Mouse (Mus musculus) cortical plate, adult 2 months (tissue): Measurements from ENCODE around the gene 1700018B08Rik. TPM values are rescaled to one million over a fixed set of nuclear protein-coding genes. Genes with fewer than 3 reads are reported as not detected.
A peak's percentile ranks its signal among the peaks of the same experiment; 100 is the strongest.

Source experiments
- H3K27ac ChIP-seq: fragments of 200-500 bp; 2 replicates; pipeline ENCODE4 v1.5.1; 2012; ENCODE audit warnings: low read length, control low read depth, inconsistent platforms; ENCODE audit not compliant: insufficient read depth
- H3K4me1 ChIP-seq: fragments of 200-500 bp; 2 replicates; pipeline ENCODE4 v1.6.1; 2011; ENCODE audit warnings: low read length; ENCODE audit not compliant: control insufficient read depth, insufficient read depth
- H3K4me3 ChIP-seq: fragments of 200-500 bp; 2 replicates; pipeline ENCODE4 v1.5.1; 2011; ENCODE audit warnings: mild to moderate bottlenecking, low read length, control low read depth; ENCODE audit not compliant: insufficient read depth
- CTCF ChIP-seq: fragments of 200-500 bp; IDR thresholded peaks from 2 replicates; pipeline ENCODE4 v1.5.1; 2011; ENCODE audit warnings: mild to moderate bottlenecking, control low read depth, low read length; ENCODE audit not compliant: insufficient read depth; ENCODE audit errors: extremely low read depth
- POLR2A ChIP-seq: fragments of 200-500 bp; IDR thresholded peaks from 2 replicates; pipeline ENCODE4 v1.6.1; 2011; ENCODE audit warnings: mild to moderate bottlenecking, low read length, control low read depth; ENCODE audit not compliant: insufficient read depth; ENCODE audit errors: extremely low read depth
- polyA plus RNA-seq: library from polyadenylated mRNA; depleted of rRNA; stranded (reverse); fragments of >200 nt; gene quantifications from 2 replicates; pipeline ENCODE4 v1.2.3, GENCODE M21; 2012

Gene 1700018B08Rik
- polyA plus RNA-seq, 1 experiment, result not detected

DNA sequence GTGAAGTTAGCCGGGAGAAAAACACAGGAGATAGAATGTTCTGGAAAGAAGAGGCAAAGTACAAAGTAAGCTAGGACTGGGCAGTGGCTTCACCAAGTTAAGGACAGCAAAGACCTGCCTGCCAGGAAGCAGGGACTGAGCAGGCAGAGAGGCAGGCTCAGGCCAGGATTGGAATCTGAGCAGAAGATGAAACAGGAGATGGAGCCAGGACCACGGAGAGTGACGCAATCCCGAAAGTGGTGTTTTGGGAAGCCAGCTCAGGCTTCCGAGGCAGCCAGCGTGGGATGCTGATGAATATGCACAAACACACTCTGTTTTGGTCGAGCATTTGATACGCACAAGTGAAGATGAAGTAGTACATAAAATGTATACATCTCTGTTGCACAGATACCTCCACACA lies 39.5 kb upstream of the 1700018B08Rik start:
- Histone ChIP-seq H3K4me1 (no peaks in the 10 kb centered on the region), H3K27ac (no peak overlapping the region), H3K4me3 (no peak overlapping the region)
- TF ChIP-seq POLR2A, result no peak

DNA sequence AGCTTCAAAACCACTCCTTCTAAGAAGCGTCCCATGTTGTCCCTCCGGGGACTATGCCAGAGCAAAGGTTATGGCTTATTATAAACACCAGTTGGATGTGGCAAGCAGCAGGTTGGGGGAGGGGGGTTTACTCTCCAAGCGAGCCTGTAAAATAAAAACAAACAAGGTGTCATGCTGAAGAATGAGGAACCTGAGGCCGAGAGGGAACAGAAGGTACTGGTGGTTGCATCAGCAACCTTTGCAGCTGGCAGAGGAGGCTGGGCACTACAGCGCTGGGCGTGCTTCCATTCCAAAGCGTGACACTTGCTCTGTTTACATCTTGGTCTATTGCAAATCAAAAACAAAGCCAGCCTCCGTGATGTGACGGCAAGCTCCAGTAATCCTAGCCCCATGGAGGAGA lies 36.3 kb upstream of the 1700018B08Rik start:
- Histone ChIP-seq H3K27ac (no peak overlapping the region), H3K4me1 (no peaks in the 10 kb centered on the region), H3K4me3 (no peak overlapping the region)
- TF ChIP-seq CTCF (no peak), POLR2A (no peak)

DNA sequence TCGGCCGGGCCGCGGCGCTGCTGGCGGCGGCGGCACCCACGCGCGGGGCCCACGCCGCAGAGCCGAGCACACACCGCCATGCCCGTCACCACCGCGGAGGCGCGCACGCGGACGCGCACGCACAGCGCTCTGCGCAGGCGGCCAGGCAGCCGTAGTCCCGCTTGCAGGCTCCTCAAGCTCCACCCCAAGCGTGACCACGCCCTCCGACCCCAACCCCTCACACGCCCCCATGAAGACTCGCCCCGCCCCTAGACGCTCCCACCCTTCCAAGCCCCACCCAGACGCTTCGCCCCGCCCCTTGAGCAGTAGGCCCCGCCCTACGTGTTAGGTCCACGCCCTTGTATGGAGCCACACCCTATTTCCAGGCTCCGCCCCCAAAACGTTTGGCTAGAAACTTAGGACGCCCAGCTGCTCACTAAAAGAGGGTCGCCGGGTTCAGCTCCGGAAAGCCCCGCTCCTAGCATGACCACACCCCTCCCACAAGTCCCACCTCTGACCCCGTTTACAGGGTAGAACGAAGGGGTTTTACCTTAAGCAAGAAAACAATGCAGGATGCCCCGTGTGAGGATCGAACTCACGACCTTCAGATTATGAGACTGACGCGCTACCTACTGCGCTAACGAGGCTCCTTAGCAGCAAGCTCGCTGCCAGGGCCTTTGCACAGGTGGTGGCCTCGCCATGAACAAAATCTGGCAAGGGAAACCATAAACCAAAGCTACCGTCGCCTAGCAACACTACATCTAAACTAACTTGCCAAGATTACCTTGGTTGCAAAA lies 34.7 kb upstream of the 1700018B08Rik start, which contains the start of gene Fbxo31:
TSS of gene Fbxo31 (minus strand) at position 131 of the 776 bp plus-strand sequence.
- Histone ChIP-seq H3K27ac (peak within 1 kb of the TSS; percentile 58), H3K4me1 (no peaks in the 10 kb centered on the region), H3K4me3 (peak within 1 kb of the TSS; percentile 69)
- TF ChIP-seq POLR2A, result peak; percentile 75; the same call in 1 of the 2 replicates
- TF ChIP-seq CTCF, result no peak

DNA sequence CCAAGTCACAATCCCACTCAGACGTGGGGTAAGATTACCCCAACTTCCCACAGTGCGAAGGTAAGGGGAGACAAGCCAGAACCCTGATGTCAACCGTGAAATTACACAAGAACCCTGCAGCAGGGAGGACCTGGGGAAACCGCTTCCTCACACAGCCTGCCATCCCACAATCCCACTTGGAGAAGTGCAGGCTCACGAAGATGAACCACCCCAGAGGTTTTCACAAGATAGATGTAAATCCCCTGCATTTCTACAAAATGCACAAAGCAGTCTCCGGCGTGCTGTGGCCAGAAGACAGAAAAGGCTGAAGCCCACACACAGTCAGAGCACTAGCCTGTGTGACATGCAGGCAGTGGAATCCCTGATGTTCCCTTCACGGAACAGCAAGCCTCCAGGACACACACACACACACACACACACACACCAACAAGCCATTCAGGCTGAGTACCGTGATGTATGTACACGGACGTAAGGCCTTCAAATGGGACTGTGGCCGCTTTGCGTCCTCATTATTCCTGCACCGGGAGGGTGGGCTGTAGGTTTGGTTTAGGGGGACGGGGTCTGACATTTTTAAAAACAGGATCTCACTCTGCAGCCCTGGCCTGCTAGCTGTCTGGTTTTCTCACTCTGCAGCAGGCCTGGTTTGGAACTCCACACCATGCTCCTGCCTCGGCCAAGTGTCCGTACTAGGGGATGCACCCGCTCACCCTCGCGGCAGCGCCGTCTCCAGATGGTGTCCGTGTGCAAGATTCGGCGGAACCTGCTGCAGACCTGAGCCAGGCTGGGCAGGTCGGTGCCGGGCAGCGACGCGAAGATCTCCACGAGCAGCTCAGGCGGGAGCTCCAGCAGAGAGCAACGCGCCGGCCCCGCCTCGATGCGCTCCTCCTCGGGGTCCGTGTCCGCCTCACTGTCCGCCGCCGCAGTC lies 33.9 kb upstream of the 1700018B08Rik start:
- Histone ChIP-seq H3K4me3 (peak overlapping the region; percentile 69), H3K4me1 (peaks cover 2% of the 10 kb centered on the region), H3K27ac (peak overlapping the region; percentile 58)
- TF ChIP-seq POLR2A (0 out of 2 replicates have a peak, but pooled peaks have one; percentile 3), CTCF (no peak)

DNA sequence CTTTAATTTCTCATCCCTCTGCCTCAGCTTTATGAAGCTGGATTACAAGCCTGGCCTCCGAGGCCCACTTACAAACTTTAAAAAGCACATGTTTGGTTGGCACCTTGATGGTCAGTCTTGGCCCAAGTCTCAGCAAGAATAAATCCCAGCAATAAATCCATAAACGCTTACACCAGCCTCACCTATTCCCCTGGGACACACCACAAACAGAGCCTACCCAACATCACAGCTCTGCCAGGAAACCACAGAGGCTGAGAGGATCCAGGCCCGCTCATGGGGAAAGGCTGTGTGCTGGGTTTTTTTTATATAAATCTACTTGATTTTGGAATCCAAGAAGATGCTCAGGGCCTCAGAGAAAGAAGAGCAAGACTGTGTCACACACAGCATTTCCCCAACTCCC lies 31.5 kb upstream of the 1700018B08Rik start:
- Histone ChIP-seq H3K4me3 (no peak overlapping the region), H3K4me1 (peaks cover 3% of the 10 kb centered on the region), H3K27ac (no peak overlapping the region)
- no peak for TF ChIP-seq POLR2A
- no peak for TF ChIP-seq CTCF

DNA sequence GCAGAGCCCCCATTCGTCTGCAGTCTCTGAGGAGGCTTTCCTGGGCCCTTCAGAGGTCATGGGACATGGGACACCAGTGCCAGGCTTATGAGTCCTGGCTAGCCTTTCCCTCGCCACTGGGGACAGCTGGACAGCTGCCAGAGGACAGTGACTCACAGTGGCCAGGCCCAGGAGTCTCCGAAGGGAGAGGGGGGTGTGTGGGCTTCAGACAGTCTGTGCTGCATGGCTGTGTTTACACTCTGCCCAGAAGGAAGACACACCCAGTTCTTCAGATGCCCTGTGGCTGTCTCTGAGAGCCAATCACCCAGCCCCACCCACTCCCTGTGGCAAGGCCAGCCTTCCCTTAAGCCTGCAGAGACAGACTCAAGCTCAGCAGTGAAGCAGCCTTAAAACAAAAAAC lies 29.2 kb upstream of the 1700018B08Rik start:
- Histone ChIP-seq H3K4me3 (no peak overlapping the region), H3K27ac (no peak overlapping the region), H3K4me1 (peaks cover 3% of the 10 kb centered on the region)
- no peak for TF ChIP-seq POLR2A
- TF ChIP-seq CTCF, result no peak

DNA sequence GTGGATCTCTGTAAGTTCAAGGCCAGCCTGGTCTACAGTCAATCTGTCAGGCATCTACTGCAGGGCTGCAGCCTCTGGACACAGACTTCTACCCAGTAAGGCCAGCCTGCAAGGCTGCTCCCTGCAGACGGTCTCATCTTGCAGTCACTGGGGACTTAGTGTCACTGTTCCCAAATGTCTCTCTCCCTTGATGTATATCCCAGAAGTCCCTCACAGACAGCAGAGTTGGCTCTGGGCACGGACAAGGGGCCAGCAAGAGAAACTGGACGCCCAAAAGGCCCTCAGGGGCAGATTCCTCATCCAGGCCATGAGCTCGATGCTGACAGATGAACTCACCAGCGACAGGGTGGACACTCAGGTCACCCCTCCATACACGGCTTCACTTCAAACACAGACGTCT lies 28.0 kb upstream of the 1700018B08Rik start:
- H3K27ac ChIP-seq, result no peak overlapping the region
- TF ChIP-seq CTCF (no peak), POLR2A (no peak)
- H3K4me3 ChIP-seq, result no peak overlapping the region

DNA sequence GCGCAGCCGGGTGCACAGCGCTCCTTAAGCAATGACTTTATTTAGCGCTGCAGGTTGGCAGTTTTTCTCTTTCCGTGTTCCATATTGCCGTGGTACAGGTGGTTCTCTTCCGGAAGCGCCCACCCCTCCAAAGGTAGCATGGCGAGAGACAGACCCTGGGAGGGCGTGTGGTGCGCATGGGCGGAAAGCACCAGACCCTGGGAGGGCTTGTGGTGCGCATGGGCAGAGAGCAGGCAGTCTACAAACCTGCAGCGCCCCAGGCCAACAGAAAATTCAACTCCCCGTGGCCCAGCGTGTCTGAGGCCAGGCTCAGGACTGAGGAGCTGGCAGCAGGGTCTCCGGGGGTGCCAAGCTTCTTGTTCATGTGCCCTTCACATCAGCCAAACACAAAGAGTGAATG lies 26.7 kb upstream of the 1700018B08Rik start:
- TF ChIP-seq CTCF (no peak), POLR2A (no peak)
- 0 out of 2 replicates have a peak overlapping the region, but pooled peaks have one; percentile 8 for H3K27ac ChIP-seq
- peak overlapping the region; percentile 6; the same call in 1 of the 2 replicates for H3K4me3 ChIP-seq
- peaks cover 3% of the 10 kb centered on the region for H3K4me1 ChIP-seq

More for the DNA sequence above, 28.0 kb upstream of the 1700018B08Rik start:
- H3K4me1 ChIP-seq, result peaks cover 3% of the 10 kb centered on the region

DNA sequence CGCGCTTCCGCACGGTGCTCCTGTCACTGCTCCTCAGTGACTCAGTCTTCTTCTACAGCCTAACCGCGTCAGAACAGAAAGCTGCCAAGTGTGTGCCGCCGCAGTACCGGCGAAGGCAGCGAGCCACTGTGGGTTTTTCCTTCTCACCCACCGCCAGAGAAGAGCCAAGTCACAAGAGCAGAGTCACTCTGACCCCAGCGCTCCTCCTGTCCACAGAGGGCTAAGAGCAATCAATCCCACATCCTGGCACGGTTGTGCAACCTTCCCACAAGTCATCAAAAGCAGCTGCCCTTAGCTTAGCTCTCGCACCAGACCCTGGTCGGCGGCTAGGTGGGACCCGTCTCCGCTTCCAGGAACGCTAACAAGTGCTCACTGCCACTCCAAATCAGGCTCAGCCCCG lies 26.2 kb upstream of the 1700018B08Rik start:
- H3K4me3 ChIP-seq, result peak overlapping the region; percentile 6; the same call in 1 of the 2 replicates
- 0 out of 2 replicates have a peak overlapping the region, but pooled peaks have one; percentile 8 for H3K27ac ChIP-seq
- no peak for TF ChIP-seq CTCF
- peak; percentile 23; the same call in 1 of the 2 replicates for TF ChIP-seq POLR2A
- H3K4me1 ChIP-seq, result peaks cover 3% of the 10 kb centered on the region

DNA sequence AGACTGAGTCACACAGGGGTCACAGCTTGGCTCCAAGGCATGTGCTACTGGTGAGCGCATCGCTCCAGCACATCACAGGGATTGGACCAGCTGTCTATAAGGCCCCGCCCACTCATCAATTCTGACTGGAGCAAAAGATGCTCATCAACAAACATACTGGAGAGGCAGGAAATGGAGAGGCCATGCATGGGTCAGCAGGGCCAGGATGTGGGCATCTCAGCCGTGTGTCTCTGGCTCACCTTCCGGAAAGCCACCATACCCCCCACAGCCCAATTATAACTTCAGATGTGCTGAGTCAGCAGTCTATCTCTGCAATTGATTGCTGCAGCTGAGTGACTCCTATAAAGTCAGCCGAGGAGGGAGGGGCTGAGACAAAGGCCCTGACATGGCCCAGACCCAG lies 24.2 kb upstream of the 1700018B08Rik start:
- no peak for TF ChIP-seq POLR2A
- no peak for TF ChIP-seq CTCF
- peaks cover 3% of the 10 kb centered on the region for H3K4me1 ChIP-seq
- H3K27ac ChIP-seq, result no peak overlapping the region
- H3K4me3 ChIP-seq, result no peak overlapping the region
